Mouse (Mus musculus) embryonic facial prominence, embryonic 11.5 days (tissue): ENCODE measurements around the gene Cntn4. TPM values are rescaled to one million over a fixed set of nuclear protein-coding genes. Genes with fewer than 3 reads are reported as not detected.

ENCODE experiments used
- ATAC-seq: fragments of 200-750 bp; cut with Nextera tagmentation; replicated peaks from 2 replicates; pipeline ENCODE4 v1.8.0; 2017; ENCODE audit warnings: low read depth; ENCODE audit not compliant: insufficient number of reproducible peaks, low FRiP score, low TSS enrichment
- DNase-seq: peaks from one replicate; pipeline ENCODE4 v3.0.0-alpha.2; 2015; ENCODE audit warnings: low spot score
- H3K27ac ChIP-seq: fragments of 300-500 bp; sonication (generic); replicated peaks from 2 replicates; pipeline ENCODE4 v1.5.1; 2014; ENCODE audit warnings: mild to moderate bottlenecking, low read depth, low read length, control low read depth
- H3K27me3 ChIP-seq: fragments of 300-500 bp; sonication (generic); 2 replicates; pipeline ENCODE4 v1.6.1; 2014; ENCODE audit warnings: mild to moderate bottlenecking, low read length, moderate library complexity, mixed read lengths; ENCODE audit not compliant: control insufficient read depth, insufficient read depth
- H3K36me3 ChIP-seq: fragments of 300-500 bp; sonication (generic); replicated peaks from 2 replicates; pipeline ENCODE4 v1.6.1; 2014; ENCODE audit warnings: low read depth, mild to moderate bottlenecking, low read length, moderate library complexity, mixed read lengths; ENCODE audit not compliant: control insufficient read depth, insufficient read depth
- H3K4me1 ChIP-seq: fragments of 300-500 bp; sonication (generic); 2 replicates; pipeline ENCODE4 v1.6.1; 2014; ENCODE audit warnings: low read length, mixed read lengths; ENCODE audit not compliant: control insufficient read depth, insufficient read depth
- H3K4me2 ChIP-seq: fragments of 300-500 bp; sonication (generic); 2 replicates; pipeline ENCODE4 v1.6.1; 2014; ENCODE audit warnings: low read depth, mild to moderate bottlenecking, control low read depth, low read length, moderate library complexity
- H3K4me3 ChIP-seq: fragments of 300-500 bp; sonication (generic); 2 replicates; pipeline ENCODE4 v1.5.1; 2014; ENCODE audit warnings: low read depth, low read length, control low read depth
- H3K9ac ChIP-seq: fragments of 300-500 bp; sonication (generic); replicated peaks from 2 replicates; pipeline ENCODE4 v1.6.1; 2014; ENCODE audit warnings: mild to moderate bottlenecking, control low read depth, low read length
- H3K9me3 ChIP-seq: fragments of 300-500 bp; sonication (generic); replicated peaks from 2 replicates; pipeline ENCODE4 v1.6.1; 2016; ENCODE audit warnings: mild to moderate bottlenecking, low read length, inconsistent platforms, mixed read lengths; ENCODE audit not compliant: control insufficient read depth
- WGBS: fragments of 180-500 bp; shearing (Covaris S2); extraction: QIAGEN DNeasy Blood & Tissue Kit; methylation state at CpG from one replicate; pipeline ENCODE4 v1.1.7; 2014; 5-methylcytosine and 5-hydroxymethylcytosine counted together
- polyA plus RNA-seq: library from polyadenylated mRNA; unstranded; fragments of >200 nt; fragmentation: Nextera tagmentation; extraction: Ambion mirVana; gene quantifications from 2 replicates; pipeline ENCODE4 v1.2.1, GENCODE M21; 2014

The Cntn4 gene
- polyA plus RNA-seq, 1 experiment from 2014 or later: 2.0 TPM

DNA sequence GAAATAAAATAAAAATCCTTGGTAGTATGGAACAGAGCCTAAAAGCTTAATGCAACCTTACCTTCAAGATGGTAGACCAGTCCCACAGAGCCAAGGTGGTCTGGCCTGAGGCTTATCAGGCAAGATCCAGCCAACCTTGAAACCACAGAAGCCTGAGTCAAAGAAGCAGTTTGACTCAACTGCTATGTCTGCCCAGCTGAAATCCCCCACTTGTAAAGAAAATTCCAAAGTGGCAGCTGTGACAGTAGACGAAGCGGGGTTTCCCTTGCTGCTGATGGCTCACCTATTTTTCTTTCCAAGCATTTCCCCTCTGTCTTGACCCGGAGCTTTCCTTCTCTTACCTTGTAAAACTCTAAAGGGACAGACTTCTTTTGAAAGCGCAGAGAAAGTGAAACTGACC is 1048.2 kb downstream of the Cntn4 start:
- Histone ChIP-seq H3K9me3 (no peaks in the 10 kb centered on the region), H3K27ac (no peak overlapping the region), H3K9ac (no peak overlapping the region), H3K4me3 (no peak overlapping the region), H3K36me3 (no peaks in the 10 kb centered on the region), H3K4me1 (no peaks in the 10 kb centered on the region), H3K4me2 (no peak overlapping the region), H3K27me3 (no peaks in the 10 kb centered on the region)
- ATAC-seq (no peak), DNase-seq (no peak)
- 88% methylated on average over 4 of the region's 4 CpGs for WGBS

DNA sequence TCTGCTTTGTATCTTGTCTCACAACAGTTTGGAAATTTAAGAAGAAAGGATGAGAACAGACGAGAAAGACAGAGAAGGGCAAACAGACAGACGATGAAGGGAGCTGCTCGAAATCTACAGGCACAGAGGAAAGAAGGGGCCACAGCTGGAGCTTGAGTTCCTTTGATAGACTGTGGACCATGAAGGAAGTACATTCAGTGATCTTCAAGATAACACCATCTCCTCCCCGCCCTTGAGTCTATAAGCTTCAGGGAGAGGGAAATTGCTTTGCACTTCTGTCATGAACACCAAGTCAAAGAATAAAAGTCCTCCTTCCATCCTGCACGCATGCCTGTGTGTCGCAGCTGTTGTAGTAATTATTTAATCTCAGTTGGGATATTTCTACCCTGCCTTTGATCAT is 1048.6 kb downstream of the Cntn4 start:
- Histone ChIP-seq H3K27me3 (no peaks in the 10 kb centered on the region), H3K4me3 (no peak overlapping the region), H3K9me3 (no peaks in the 10 kb centered on the region), H3K4me2 (no peak overlapping the region), H3K9ac (no peak overlapping the region), H3K4me1 (no peaks in the 10 kb centered on the region), H3K27ac (no peak overlapping the region), H3K36me3 (no peaks in the 10 kb centered on the region)
- ATAC-seq: no peak
- 79% methylated on average over 6 of the region's 6 CpGs for WGBS
- no peak for DNase-seq

DNA sequence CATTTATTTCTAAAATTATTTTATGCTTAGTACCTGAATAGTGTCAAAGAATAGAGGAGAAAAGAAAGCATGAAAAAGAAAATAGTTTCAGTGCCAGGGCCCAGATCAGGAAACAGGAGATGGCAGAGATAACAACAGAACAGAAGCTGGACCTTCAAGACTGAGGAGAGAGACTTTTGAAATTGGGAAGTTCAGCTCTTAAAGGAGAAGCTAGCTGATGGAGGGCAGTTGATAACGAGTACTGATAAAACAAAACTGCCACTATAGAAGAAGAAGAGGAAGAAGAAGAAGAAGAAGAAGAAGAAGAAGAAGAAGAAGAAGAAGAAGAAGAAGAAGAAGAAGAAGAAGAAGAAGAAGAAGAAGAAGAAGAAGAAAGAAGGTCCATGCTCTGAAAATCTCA is 1050.2 kb downstream of the Cntn4 start:
- whole genome bisulfite sequencing: 82% methylated on average over 1 of the region's 1 CpGs
- DNase-seq (no peak), ATAC-seq (no peak)
- H3K4me3 ChIP-seq: no peak overlapping the region
- no peak overlapping the region for H3K9ac ChIP-seq
- no peaks in the 10 kb centered on the region for H3K36me3 ChIP-seq
- H3K27me3 ChIP-seq: no peaks in the 10 kb centered on the region
- no peak overlapping the region for H3K4me2 ChIP-seq
- H3K4me1 ChIP-seq: no peaks in the 10 kb centered on the region
- no peaks in the 10 kb centered on the region for H3K9me3 ChIP-seq
- H3K27ac ChIP-seq: no peak overlapping the region

DNA sequence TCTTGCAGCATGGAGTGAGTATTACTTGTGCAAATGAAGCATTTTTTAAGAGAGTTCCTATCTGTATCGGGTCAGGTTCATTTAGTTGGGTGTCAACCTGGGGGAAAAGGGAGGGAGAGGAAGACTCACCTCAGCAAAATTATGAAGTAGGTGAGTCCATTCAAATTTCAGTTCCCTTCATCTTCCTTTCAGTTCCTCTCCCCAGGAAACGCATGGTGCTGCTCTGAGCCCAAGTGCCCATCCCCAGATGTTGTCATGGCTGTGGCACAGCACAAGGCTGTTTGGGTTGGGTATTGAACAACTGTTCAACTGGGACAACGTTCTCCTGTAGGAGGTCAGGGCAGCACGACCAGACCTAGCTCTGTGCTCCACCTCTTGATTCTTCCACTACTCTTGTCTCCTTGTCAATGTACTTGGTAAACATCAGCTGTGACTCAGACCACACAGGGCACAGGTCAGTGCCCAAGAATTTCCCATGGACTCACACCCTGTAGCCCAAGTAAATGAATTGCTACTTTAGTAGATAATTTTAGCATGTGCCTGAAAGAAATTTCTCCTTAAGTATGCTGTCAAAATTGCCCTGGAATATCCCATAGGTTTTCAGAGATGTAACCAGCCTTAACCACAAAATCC is 1052.3 kb downstream of the Cntn4 start:
- Histone ChIP-seq H3K36me3 (no peaks in the 10 kb centered on the region), H3K4me2 (no peak overlapping the region), H3K27ac (no peak overlapping the region), H3K27me3 (no peaks in the 10 kb centered on the region), H3K4me3 (no peak overlapping the region), H3K9me3 (no peaks in the 10 kb centered on the region), H3K4me1 (no peaks in the 10 kb centered on the region), H3K9ac (no peak overlapping the region)
- WGBS: 79% methylated on average over 4 of the region's 4 CpGs
- ATAC-seq (no peak), DNase-seq (no peak)

DNA sequence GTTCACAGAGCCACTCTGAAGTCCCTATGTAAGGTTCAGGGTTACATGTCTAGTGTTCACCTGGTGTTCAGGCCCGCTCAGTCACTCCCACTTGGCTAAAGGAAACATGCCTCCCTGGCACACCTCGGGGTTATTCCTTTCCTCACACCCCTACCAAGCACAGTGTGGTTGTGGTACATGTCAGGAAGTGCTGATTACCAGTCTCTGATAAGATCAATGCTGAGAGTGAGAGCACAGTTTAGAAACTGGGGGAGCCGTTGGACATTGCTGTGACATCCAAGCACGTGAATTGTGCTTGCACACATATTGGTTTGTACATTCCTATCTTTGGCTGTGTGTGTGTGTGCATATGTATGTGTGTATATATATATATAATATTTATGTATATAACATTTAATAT is 1055.1 kb downstream of the Cntn4 start:
- Histone ChIP-seq H3K27me3 (no peaks in the 10 kb centered on the region), H3K9ac (no peak overlapping the region), H3K27ac (no peak overlapping the region), H3K4me1 (no peaks in the 10 kb centered on the region), H3K4me3 (no peak overlapping the region), H3K36me3 (no peaks in the 10 kb centered on the region), H3K4me2 (no peak overlapping the region), H3K9me3 (no peaks in the 10 kb centered on the region)
- 83% methylated on average over 4 of the region's 4 CpGs for WGBS
- ATAC-seq (no peak), DNase-seq (no peak)

DNA sequence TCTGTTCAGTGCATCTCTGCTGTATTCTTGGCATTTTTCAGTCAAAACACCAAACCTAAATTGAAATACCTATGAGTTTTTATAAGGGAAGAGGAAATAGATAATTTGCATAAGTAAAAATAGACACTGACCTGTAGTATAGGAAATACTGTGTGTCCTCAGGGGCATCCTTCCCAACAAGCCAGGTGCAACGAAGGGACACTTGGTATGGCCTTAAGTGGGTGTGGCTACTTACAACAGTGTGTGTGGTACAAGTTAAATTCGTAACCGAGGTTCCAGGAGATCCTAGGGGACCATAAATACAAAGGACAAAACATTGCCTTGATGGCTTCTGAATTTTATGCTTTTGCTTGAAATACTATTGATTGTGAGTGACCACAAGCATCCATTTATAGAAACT is 1060.8 kb downstream of the Cntn4 start:
- ATAC-seq: no peak
- no peaks in the 10 kb centered on the region for H3K4me1 ChIP-seq
- no peaks in the 10 kb centered on the region for H3K36me3 ChIP-seq
- H3K27me3 ChIP-seq: no peaks in the 10 kb centered on the region
- H3K4me3 ChIP-seq: no peak overlapping the region
- no peak overlapping the region for H3K9ac ChIP-seq
- H3K27ac ChIP-seq: no peak overlapping the region
- no peak for DNase-seq
- H3K9me3 ChIP-seq: no peaks in the 10 kb centered on the region
- 78% methylated on average over 3 of the region's 3 CpGs for WGBS
- no peak overlapping the region for H3K4me2 ChIP-seq

DNA sequence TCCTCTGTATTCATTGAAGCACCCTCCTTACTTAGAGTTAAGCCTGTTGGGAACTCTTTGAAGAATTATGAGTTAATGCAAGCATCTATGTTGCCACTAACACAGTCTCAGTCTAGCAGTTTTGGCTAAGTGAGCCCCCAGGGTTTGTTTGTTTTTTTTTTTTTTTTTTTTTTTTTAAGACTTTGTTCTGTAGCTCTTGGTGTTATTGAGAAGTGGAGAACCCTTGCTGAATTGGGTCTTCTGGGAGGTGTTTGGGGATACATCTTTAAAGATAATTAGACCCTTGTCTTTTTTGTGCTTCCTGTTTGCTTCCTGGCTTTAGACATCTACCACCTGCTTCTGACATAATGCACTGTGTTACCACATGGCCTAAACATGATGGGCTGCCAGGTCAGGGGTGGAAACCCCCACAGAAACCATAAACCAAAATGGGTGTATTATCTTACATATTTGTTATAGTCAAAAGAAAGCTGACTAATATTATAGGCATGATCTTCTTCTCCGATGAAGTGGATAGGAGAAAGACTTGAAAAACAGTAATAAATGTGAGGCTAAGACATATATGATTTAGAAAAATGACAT is 1062.9 kb downstream of the Cntn4 start:
- no peak for ATAC-seq

DNA sequence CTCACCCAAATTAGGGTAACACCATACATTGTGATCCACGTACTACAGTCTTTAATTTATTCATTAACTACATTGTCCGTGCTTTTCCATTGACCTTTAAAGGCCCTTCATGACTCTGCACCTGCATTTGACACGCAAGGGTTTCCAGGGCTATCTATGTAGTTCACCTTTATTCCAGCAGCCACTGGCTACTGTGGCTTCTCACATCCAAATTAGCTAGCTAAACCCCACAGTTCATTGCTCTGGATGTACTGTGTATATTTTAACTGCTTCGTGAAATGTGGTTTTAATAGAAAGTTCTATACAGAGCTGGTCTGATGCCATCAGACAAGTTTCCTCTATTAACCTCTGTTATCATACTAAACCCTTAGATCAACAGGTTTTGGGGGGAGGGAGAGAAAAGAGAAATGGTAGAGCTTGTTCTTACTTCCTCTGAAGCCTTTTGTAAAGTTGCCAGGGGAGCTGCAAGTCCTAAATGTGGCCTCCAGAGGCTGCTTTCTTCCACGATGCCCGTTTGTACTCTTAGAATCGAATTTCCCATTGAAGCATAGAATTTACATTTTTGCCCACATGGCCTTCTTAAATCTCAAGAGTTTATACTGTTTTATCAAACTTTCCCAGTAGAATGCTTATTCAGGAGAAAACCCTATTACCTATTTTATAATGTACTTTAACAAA is 1066.2 kb downstream of the Cntn4 start:
- ATAC-seq (no peak), DNase-seq (no peak)
- Histone ChIP-seq H3K27ac (no peak overlapping the region), H3K4me3 (no peak overlapping the region), H3K9ac (no peak overlapping the region), H3K4me2 (no peak overlapping the region), H3K27me3 (no peaks in the 10 kb centered on the region), H3K36me3 (no peaks in the 10 kb centered on the region), H3K9me3 (no peaks in the 10 kb centered on the region), H3K4me1 (no peaks in the 10 kb centered on the region)
- 75% methylated on average over 7 of the region's 7 CpGs for whole genome bisulfite sequencing

More for the DNA sequence above, 1062.9 kb downstream of the Cntn4 start:
- 92% methylated on average over 1 of the region's 1 CpGs for whole genome bisulfite sequencing
- H3K36me3 ChIP-seq: no peaks in the 10 kb centered on the region
- H3K4me2 ChIP-seq: no peak overlapping the region
- H3K9ac ChIP-seq: no peak overlapping the region
- H3K4me1 ChIP-seq: no peaks in the 10 kb centered on the region
- H3K27ac ChIP-seq: no peak overlapping the region
- DNase-seq: no peak
- H3K27me3 ChIP-seq: no peaks in the 10 kb centered on the region
- H3K4me3 ChIP-seq: no peak overlapping the region
- no peaks in the 10 kb centered on the region for H3K9me3 ChIP-seq
